Mouse (Mus musculus) cerebellum, adult (tissue): Measurements from ENCODE around the gene Klhl7.

Experiments
- ATAC-seq: cut with Nextera tagmentation; 2 replicates; pipeline ENCODE4 v1.9.2; 2017; ENCODE audit warnings: mild to moderate bottlenecking, moderate library complexity, mixed read lengths; ENCODE audit not compliant: insufficient number of reproducible peaks, low FRiP score, low TSS enrichment

The Klhl7 gene

GRCm38 (mm10) chr5:24100106-24100809 is at the start of gene Klhl7:
Gene Klhl7 (plus strand): TSS chr5:24100605.
- peak; percentile 87 for ATAC-seq

GRCm38 (mm10) chr5:24051755-24052675 is 48.4 kb upstream of the Klhl7 start:
- ATAC-seq, result no peak

GRCm38 (mm10) chr5:24053245-24054190 is 46.9 kb upstream of the Klhl7 start:
- ATAC-seq, result no peak

GRCm38 (mm10) chr5:24054382-24054781 is 46.0 kb upstream of the Klhl7 start:
- ATAC-seq, result no peak

- no peak for ATAC-seq
Observed at GRCm38 (mm10) chr5:24056865-24057264, 43.5 kb upstream of the Klhl7 start.

GRCm38 (mm10) chr5:24057592-24057991 is 42.8 kb upstream of the Klhl7 start:
- ATAC-seq, result no peak

GRCm38 (mm10) chr5:24060949-24061348 is 39.5 kb upstream of the Klhl7 start:
- ATAC-seq, result no peak

GRCm38 (mm10) chr5:24063034-24063433 is 37.4 kb upstream of the Klhl7 start:
- no peak for ATAC-seq

- no peak for ATAC-seq
Observed at GRCm38 (mm10) chr5:24063545-24063944, 36.9 kb upstream of the Klhl7 start.

GRCm38 (mm10) chr5:24068955-24069354 is 31.4 kb upstream of the Klhl7 start:
- no peak for ATAC-seq

GRCm38 (mm10) chr5:24072031-24072430 is 28.4 kb upstream of the Klhl7 start:
- no peak for ATAC-seq

- peak; percentile 83; the same call in 1 of the 2 replicates for ATAC-seq
Observed at GRCm38 (mm10) chr5:24076986-24077718, 23.3 kb upstream of the Klhl7 start.

- no peak for ATAC-seq
Observed at GRCm38 (mm10) chr5:24077739-24078306, 22.6 kb upstream of the Klhl7 start.

GRCm38 (mm10) chr5:24078420-24079179 is 21.8 kb upstream of the Klhl7 start:
- ATAC-seq, result no peak

GRCm38 (mm10) chr5:24080826-24081225 is 19.6 kb upstream of the Klhl7 start:
- ATAC-seq, result no peak

GRCm38 (mm10) chr5:24084835-24085234 is 15.6 kb upstream of the Klhl7 start:
- ATAC-seq, result no peak

GRCm38 (mm10) chr5:24086241-24086640 is 14.2 kb upstream of the Klhl7 start:
- no peak for ATAC-seq

GRCm38 (mm10) chr5:24086865-24087264 is 13.5 kb upstream of the Klhl7 start:
- ATAC-seq, result no peak

GRCm38 (mm10) chr5:24088451-24088850 is 12.0 kb upstream of the Klhl7 start:
- no peak for ATAC-seq
